Comparison of ENCODE assay signal across 8 mouse cellular contexts in the genomic region with DNA sequence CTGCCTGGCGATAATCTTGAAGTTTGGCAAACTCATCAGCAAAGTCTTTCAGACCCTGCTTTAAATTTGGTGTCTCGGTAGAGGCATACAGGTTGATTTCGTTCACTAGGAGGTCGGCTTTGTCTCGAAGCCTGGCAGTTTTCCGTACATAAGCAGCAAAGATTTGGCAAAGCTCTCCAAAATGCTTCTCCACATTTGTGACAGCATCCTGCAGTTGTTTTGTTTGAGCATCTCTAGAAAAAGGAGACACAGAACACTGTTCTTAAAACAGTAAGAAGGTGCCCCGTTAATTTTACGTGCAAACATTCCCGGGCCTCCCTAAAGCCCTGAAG. TPM values are rescaled to one million over a fixed set of nuclear protein-coding genes. Genes with fewer than 3 reads are reported as not detected.
A peak's percentile ranks its signal among the peaks of the same experiment; 100 is the strongest.
DNase-seq lines count a peak whose midpoint lies in the region; ATAC-seq and TF ChIP-seq lines count a peak whose summit lies in the region.

No protein-coding gene starts in this region.

- peak overlapping the region; percentile 85 for H3K4me2 ChIP-seq in liver, embryonic 11.5 days
- peak overlapping the region; percentile 79 for H3K4me2 ChIP-seq in stomach, postnatal 0 days (replicated peaks; ENCODE audit: low read depth)

- intact Hi-C loops in gastrocnemius, adult 2 months (cut with DNase I): no loop called here

- TF ChIP-seq POLR2A in thymus, adult 2 months (IDR thresholded peaks at IDR 0.05; ENCODE audit: control insufficient read depth, extremely low read depth, insufficient read depth, low read length, poor library complexity): no peak

- TF ChIP-seq EP300 in stomach, postnatal 0 days (optimal IDR thresholded peaks at IDR 0.05): no peak

- H3K4me1 ChIP-seq in thymus, adult 2 months (replicated peaks; ENCODE audit: control insufficient read depth, insufficient read depth, low read length): peaks cover 4% of the 10 kb centered on the region; the same call in 1 of the 2 replicates
- H3K4me1 ChIP-seq in liver, embryonic 11.5 days (replicated peaks; ENCODE audit: control insufficient read depth, insufficient read depth, low read length): peaks cover 2% of the 10 kb centered on the region
- 0 out of 2 replicates have a peak, but pooled peaks cover 3% of the 10 kb centered on the region for H3K4me1 ChIP-seq in stomach, postnatal 0 days (replicated peaks; ENCODE audit: control insufficient read depth, insufficient read depth)

- peak overlapping the region; percentile 82 for H3K27ac ChIP-seq in gastrocnemius, adult 2 months
- H3K27ac ChIP-seq in thymus, adult 2 months (ENCODE audit: control insufficient read depth, insufficient read depth, low read length): no peak overlapping the region
- H3K27ac ChIP-seq in liver, embryonic 11.5 days (ENCODE audit: low read depth, low read length): peak overlapping the region; percentile 40; the same call in 1 of the 2 replicates
- H3K27ac ChIP-seq in stomach, postnatal 0 days (replicated peaks): peak overlapping the region; percentile 94

- no peak for TF ChIP-seq CTCF in gastrocnemius, adult 2 months (IDR thresholded peaks at IDR 0.05)
- no peak for TF ChIP-seq CTCF in thymus, adult 2 months (IDR thresholded peaks at IDR 0.05; ENCODE audit: borderline replicate concordance, control insufficient read depth, extremely low read depth, insufficient read depth, low read length, poor library complexity)
- TF ChIP-seq CTCF in stomach, postnatal 0 days (IDR thresholded peaks at IDR 0.05; ENCODE audit: low read depth): no peak

- no peak for ATAC-seq in liver, embryonic 11.5 days (replicated peaks; ENCODE audit: low FRiP score)
- no peak for ATAC-seq in stomach, postnatal 0 days (ENCODE audit: low FRiP score, low TSS enrichment)

- H3K36me3 ChIP-seq in thymus, adult 2 months (ENCODE audit: control insufficient read depth, insufficient read depth, low read length): peaks cover 4% of the 10 kb centered on the region; the same call in 1 of the 2 replicates
- 0 out of 2 replicates have a peak, but pooled peaks cover 3% of the 10 kb centered on the region for H3K36me3 ChIP-seq in liver, embryonic 11.5 days (ENCODE audit: control insufficient read depth, insufficient read depth, low read length)
- H3K36me3 ChIP-seq in stomach, postnatal 0 days (ENCODE audit: control insufficient read depth, insufficient read depth, low read length): peaks cover 3% of the 10 kb centered on the region; the same call in 1 of the 2 replicates

- no peaks in the 10 kb centered on the region for H3K27me3 ChIP-seq in thymus, adult 2 months (ENCODE audit: control insufficient read depth, insufficient read depth, low read length)
- H3K27me3 ChIP-seq in liver, embryonic 11.5 days (replicated peaks; ENCODE audit: control insufficient read depth, insufficient read depth, low read length): no peaks in the 10 kb centered on the region
- H3K27me3 ChIP-seq in stomach, postnatal 0 days (ENCODE audit: control insufficient read depth, insufficient read depth, low read length): no peaks in the 10 kb centered on the region

- DNase-seq in gastrocnemius, adult 2 months: no peak
- no peak for DNase-seq in gastrocnemius, postnatal 25 days
- DNase-seq in thymus, adult 2 months: no peak
- no peak for DNase-seq in thymus, postnatal 14 days
- DNase-seq in liver, embryonic 11.5 days (ENCODE audit: low spot score): no peak
- peak; percentile 13 for DNase-seq in stomach, postnatal 0 days (ENCODE audit: low spot score)
- DNase-seq in layer of hippocampus, postnatal 25 days (ENCODE audit: extremely low spot score in 1 of 2, low spot score in 1 of 2): no peak
- DNase-seq in kidney, adult 11 months: no peak

- no peaks in the 10 kb centered on the region for H3K9me3 ChIP-seq in liver, embryonic 11.5 days (ENCODE audit: control insufficient read depth, low read length)
- no peaks in the 10 kb centered on the region for H3K9me3 ChIP-seq in stomach, postnatal 0 days (ENCODE audit: control insufficient read depth, low read length)

- 29% methylated on average over 9 of the region's 9 CpGs for whole genome bisulfite sequencing in thymus, adult 2 months
- WGBS in liver, embryonic 11.5 days: 30% methylated on average over 9 of the region's 9 CpGs
- 9% methylated on average over 9 of the region's 9 CpGs for WGBS in stomach, postnatal 0 days

- peak overlapping the region; percentile 86 for H3K9ac ChIP-seq in liver, embryonic 11.5 days (ENCODE audit: low read depth, low read length)
- peak overlapping the region; percentile 97 for H3K9ac ChIP-seq in stomach, postnatal 0 days (ENCODE audit: low read length)

- peak overlapping the region; percentile 86 for H3K4me3 ChIP-seq in gastrocnemius, adult 2 months
- H3K4me3 ChIP-seq in thymus, adult 2 months (ENCODE audit: control insufficient read depth, insufficient read depth, low read length): peak overlapping the region; percentile 87
- peak overlapping the region; percentile 69 for H3K4me3 ChIP-seq in liver, embryonic 11.5 days (ENCODE audit: low read depth, low read length)
- peak overlapping the region; percentile 84 for H3K4me3 ChIP-seq in stomach, postnatal 0 days (ENCODE audit: low read depth, low read length)

RNA-seq across cellular contexts. Expression of a gene that starts 0.9 kb away (rescaled TPM):
- total RNA-seq in gastrocnemius, adult 2 months (2021): 1 to 10 TPM; 8.5 to 9.3 TPM
- 1 to 10 TPM; 7.5 to 8.5 TPM for total RNA-seq in gastrocnemius, postnatal 25 days (2021)
- polyA plus RNA-seq in thymus, adult 2 months (2012; rRNA removed): 4.5 and 6.2 TPM in 2 replicates
- 51.6 and 52.8 TPM in 2 replicates for polyA plus RNA-seq in liver, embryonic 11.5 days (2014; fragmentation: Nextera tagmentation; extraction: Ambion mirVana)
- 61.6 and 65.7 TPM in 2 replicates for polyA plus RNA-seq in stomach, postnatal 0 days (2015; fragmentation: Nextera tagmentation; extraction: Ambion mirVana)
- 10 to 100 TPM; 73.3 to 81.4 TPM for total RNA-seq in layer of hippocampus, postnatal 25 days (2021)

RNA-seq across cellular contexts. Expression of a gene that starts 30.9 kb away (rescaled TPM):
- 1 to 10 TPM; 2.7 to 5.2 TPM for total RNA-seq in gastrocnemius, adult 2 months (2021)
- total RNA-seq in gastrocnemius, postnatal 25 days (2021): 1 to 10 TPM; 3.0 to 3.5 TPM
- polyA plus RNA-seq in thymus, adult 2 months (2012; rRNA removed): 10.6 and 14.6 TPM in 2 replicates
- polyA plus RNA-seq in liver, embryonic 11.5 days (2014; fragmentation: Nextera tagmentation; extraction: Ambion mirVana): 3.9 and 4.6 TPM in 2 replicates
- polyA plus RNA-seq in stomach, postnatal 0 days (2015; fragmentation: Nextera tagmentation; extraction: Ambion mirVana): 2.3 and 2.4 TPM in 2 replicates
- 10 to 100 TPM; 15.3 to 19.8 TPM for total RNA-seq in layer of hippocampus, postnatal 25 days (2021)

Comparison
In these comparisons a context has a peak if more than half of its experiments do, and no peak if none do; other contexts are left out.
1. RNA of a gene that starts 0.9 kb away (total RNA-seq): 73.3 to 81.4 TPM in layer of hippocampus, postnatal 25 days; 8.5 to 9.3 TPM in gastrocnemius, adult 2 months and 7.5 to 8.5 TPM in gastrocnemius, postnatal 25 days; every median in the first group is over 4 times any median in the second.
2. Peak in every context shown above with its lines, with median percentiles within 50 percentile points of each other: H3K4me3 ChIP-seq.